Mouse (Mus musculus): ENCODE results near the gene Ldlrad3. TPM values are rescaled to one million over a fixed set of nuclear protein-coding genes. Genes with fewer than 3 reads are reported as not detected.

Gene Ldlrad3
- polyA plus RNA-seq, 1 experiment from 2014 or later: 31.2 TPM

GRCm38 (mm10) chr2:101902196-101902595, 284.0 kb downstream of the Ldlrad3 start:
- no peak overlapping the region for H3K4me2 ChIP-seq
- no peaks in the 10 kb centered on the region for H3K27me3 ChIP-seq (replicated peaks)
- no peak overlapping the region for H3K27ac ChIP-seq
- WGBS: 77% methylated on average over 4 of the region's 4 CpGs
- H3K4me1 ChIP-seq: peaks cover 10% of the 10 kb centered on the region
- no peaks in the 10 kb centered on the region for H3K9me3 ChIP-seq
- no peak overlapping the region for H3K9ac ChIP-seq
- ATAC-seq (replicated peaks): no peak
- no peaks in the 10 kb centered on the region; the same call in 1 of the 2 replicates for H3K36me3 ChIP-seq (replicated peaks)
- H3K4me3 ChIP-seq: no peak overlapping the region

Other genes with a start within 250 kb of the Ldlrad3 start
- gene Trim44, start 221.4 kb upstream of the Ldlrad3 start, polyA plus RNA-seq (2015; fragmentation: Nextera tagmentation; extraction: Ambion mirVana): 69.4 and 70.8 TPM in 2 replicates

Measured in midbrain, embryonic 15.5 days (tissue).